ENCODE assay signal across 20 mouse cellular contexts in genomic region chr13:95095860-95096259, GRCm38 (mm10).
DNase-seq lines count a peak whose midpoint lies in the region; ATAC-seq and TF ChIP-seq lines count a peak whose summit lies in the region.
"Had no signal": no experiment of that assay in that cellular context is flagged by ENCODE, and none has a peak within 500 bp of the region (broad histone marks: within the 10 kb centered on the region; RNA-seq: fewer than 3 reads in every experiment).

No protein-coding gene starts in this region.

- H3K9me3 ChIP-seq in hindbrain, embryonic 16.5 days (ENCODE audit: control insufficient read depth, low read length) = no peaks in the 10 kb centered on the region
- H3K9me3 ChIP-seq in hindbrain, embryonic 10.5 days = no peaks in the 10 kb centered on the region
- H3K9me3 ChIP-seq in midbrain, embryonic 16.5 days (replicated peaks; ENCODE audit: control insufficient read depth, low read length, poor library complexity, severe bottlenecking) = no peaks in the 10 kb centered on the region
- H3K9me3 ChIP-seq in midbrain, embryonic 11.5 days (ENCODE audit: control insufficient read depth, low read length) = no peaks in the 10 kb centered on the region
- H3K9me3 ChIP-seq: embryonic facial prominence, embryonic 13.5 days; heart, embryonic 13.5 days; hindbrain, embryonic 15.5 days; midbrain, embryonic 12.5 days had no signal

- no peak overlapping the region for H3K4me3 ChIP-seq in hindbrain, embryonic 16.5 days (ENCODE audit: low read length)
- H3K4me3 ChIP-seq in hindbrain, embryonic 10.5 days = no peak overlapping the region
- H3K4me3 ChIP-seq in midbrain, embryonic 16.5 days (ENCODE audit: low read depth, low read length) = no peak overlapping the region
- no peak overlapping the region for H3K4me3 ChIP-seq in midbrain, embryonic 11.5 days (ENCODE audit: low read depth, low read length)
- no peak overlapping the region for H3K4me3 ChIP-seq in left cerebral cortex, adult 2 months
- H3K4me3 ChIP-seq: embryonic facial prominence, embryonic 13.5 days; gastrocnemius, adult 2 months; heart, embryonic 13.5 days; hindbrain, embryonic 15.5 days; midbrain, embryonic 12.5 days; myocyte had no signal

- H3K4me1 ChIP-seq in hindbrain, embryonic 16.5 days (ENCODE audit: control insufficient read depth, insufficient read depth, low read depth, low read length) = no peaks in the 10 kb centered on the region
- peaks cover 6% of the 10 kb centered on the region for H3K4me1 ChIP-seq in hindbrain, embryonic 10.5 days (replicated peaks)
- H3K4me1 ChIP-seq in midbrain, embryonic 16.5 days (ENCODE audit: control insufficient read depth, insufficient read depth, low read length) = peaks cover 5% of the 10 kb centered on the region; the same call in 1 of the 2 replicates
- no peaks in the 10 kb centered on the region for H3K4me1 ChIP-seq in midbrain, embryonic 11.5 days (ENCODE audit: control insufficient read depth, insufficient read depth, low read length)
- H3K4me1 ChIP-seq: heart, embryonic 13.5 days had no signal

- H3K27me3 ChIP-seq in hindbrain, embryonic 16.5 days (replicated peaks; ENCODE audit: control insufficient read depth, insufficient read depth, low read length) = no peaks in the 10 kb centered on the region
- no peaks in the 10 kb centered on the region for H3K27me3 ChIP-seq in hindbrain, embryonic 10.5 days (ENCODE audit: insufficient read depth, poor library complexity, severe bottlenecking)
- H3K27me3 ChIP-seq in midbrain, embryonic 16.5 days (ENCODE audit: control insufficient read depth, insufficient read depth, low read depth, low read length) = no peaks in the 10 kb centered on the region
- H3K27me3 ChIP-seq in midbrain, embryonic 11.5 days (ENCODE audit: control insufficient read depth, insufficient read depth, low read length) = no peaks in the 10 kb centered on the region
- H3K27me3 ChIP-seq: embryonic facial prominence, embryonic 13.5 days; heart, embryonic 13.5 days; hindbrain, embryonic 15.5 days; midbrain, embryonic 12.5 days had no signal

- no peaks in the 10 kb centered on the region for H3K36me3 ChIP-seq in hindbrain, embryonic 16.5 days (ENCODE audit: control insufficient read depth, insufficient read depth, low read length)
- H3K36me3 ChIP-seq in hindbrain, embryonic 10.5 days = no peaks in the 10 kb centered on the region
- H3K36me3 ChIP-seq in midbrain, embryonic 16.5 days (ENCODE audit: control insufficient read depth, insufficient read depth, low read length) = no peaks in the 10 kb centered on the region
- H3K36me3 ChIP-seq in midbrain, embryonic 11.5 days (ENCODE audit: control insufficient read depth, insufficient read depth, low read length) = no peaks in the 10 kb centered on the region
- H3K36me3 ChIP-seq: embryonic facial prominence, embryonic 13.5 days; heart, embryonic 13.5 days; hindbrain, embryonic 15.5 days; midbrain, embryonic 12.5 days had no signal

- WGBS in hindbrain, embryonic 16.5 days = 49% methylated on average over 10 of the region's 10 CpGs
- 82% methylated on average over 10 of the region's 10 CpGs for WGBS in hindbrain, embryonic 10.5 days
- WGBS in midbrain, embryonic 16.5 days = 63% methylated on average over 10 of the region's 10 CpGs
- 82% methylated on average over 10 of the region's 10 CpGs for WGBS in midbrain, embryonic 11.5 days

- DNase-seq in hindbrain, embryonic 10.5 days (ENCODE audit: low spot score) = no peak
- DNase-seq in midbrain, embryonic 11.5 days (ENCODE audit: low spot score, missing footprints) = no peak
- peak in 1 of 2 experiments; percentile 61 for DNase-seq in left cerebral cortex, adult 2 months (ENCODE audit: extremely low spot score in 1 of 2, low spot score in 2 of 2)
- peak; percentile 50 to 72 for DNase-seq in right cerebral cortex, postnatal 10 days (ENCODE audit: low spot score in 2 of 2)
- DNase-seq in urinary bladder, adult 18-20 months (ENCODE audit: low spot score in 2 of 2) = no peak
- DNase-seq in urinary bladder, postnatal 25 days (ENCODE audit: low spot score) = no peak
- DNase-seq: cerebellum, adult 8-10 months; gastrocnemius, adult 2 months; kidney, adult 11 months; liver; thymus, adult 18-20 months; thymus, postnatal 4 days had no signal

- peak; percentile 34; the same call in 1 of the 2 replicates for ATAC-seq in hindbrain, embryonic 16.5 days
- ATAC-seq in midbrain, embryonic 16.5 days = 0 out of 2 replicates have a peak, but pooled peaks have one; percentile 36
- no peak for ATAC-seq in midbrain, embryonic 11.5 days (ENCODE audit: low FRiP score)

- H3K9ac ChIP-seq in hindbrain, embryonic 16.5 days (ENCODE audit: low read depth, low read length) = no peak overlapping the region
- H3K9ac ChIP-seq in midbrain, embryonic 16.5 days (ENCODE audit: low read depth, low read length) = no peak overlapping the region
- H3K9ac ChIP-seq in midbrain, embryonic 11.5 days (ENCODE audit: low read length) = no peak overlapping the region
- H3K9ac ChIP-seq: embryonic facial prominence, embryonic 13.5 days; heart, embryonic 13.5 days; hindbrain, embryonic 15.5 days; midbrain, embryonic 12.5 days had no signal

- TF ChIP-seq CTCF in left cerebral cortex, adult 2 months (IDR thresholded peaks at IDR 0.05) = no peak

- intact Hi-C loops in left cerebral cortex, adult 2 months (cut with DNase I) = no loop called here

- H3K4me2 ChIP-seq in hindbrain, embryonic 16.5 days (ENCODE audit: low read length) = no peak overlapping the region
- no peak overlapping the region for H3K4me2 ChIP-seq in midbrain, embryonic 16.5 days (ENCODE audit: low read length)
- H3K4me2 ChIP-seq in midbrain, embryonic 11.5 days = no peak overlapping the region
- H3K4me2 ChIP-seq: embryonic facial prominence, embryonic 13.5 days; heart, embryonic 13.5 days; hindbrain, embryonic 15.5 days; midbrain, embryonic 12.5 days had no signal

- no peak overlapping the region for H3K27ac ChIP-seq in hindbrain, embryonic 16.5 days (ENCODE audit: low read depth, low read length)
- no peak overlapping the region for H3K27ac ChIP-seq in hindbrain, embryonic 10.5 days
- no peak overlapping the region for H3K27ac ChIP-seq in midbrain, embryonic 16.5 days (ENCODE audit: low read length)
- no peak overlapping the region for H3K27ac ChIP-seq in midbrain, embryonic 11.5 days (ENCODE audit: low read depth, low read length)
- peak overlapping the region; percentile 1; the same call in 1 of the 2 replicates for H3K27ac ChIP-seq in left cerebral cortex, adult 2 months
- H3K27ac ChIP-seq: embryonic facial prominence, embryonic 13.5 days; gastrocnemius, adult 2 months; heart, embryonic 13.5 days; hindbrain, embryonic 15.5 days; kidney, postnatal 0 days; midbrain, embryonic 12.5 days had no signal

Comparison
In these comparisons a context has a peak if more than half of its experiments do, and no peak if none do; other contexts are left out.
1. DNase-seq: peak in right cerebral cortex, postnatal 10 days (2 of 2); none in hindbrain, embryonic 10.5 days (single experiment), midbrain, embryonic 11.5 days (single experiment), urinary bladder, adult 18-20 months (0 of 2) and urinary bladder, postnatal 25 days (single experiment).